13 mouse cellular contexts compared by ENCODE assay signal in genomic region chr3:143790905-143791304, GRCm38 (mm10).
"Had no signal": no experiment of that assay in that cellular context is flagged by ENCODE, and none has a peak within 500 bp of the region (broad histone marks: within the 10 kb centered on the region; RNA-seq: fewer than 3 reads in every experiment).

No protein-coding gene starts in this region.

- H3K9ac ChIP-seq: liver, embryonic 15.5 days; liver, postnatal 0 days; lung, embryonic 14.5 days; midbrain, embryonic 12.5 days; neural tube, embryonic 12.5 days; stomach, embryonic 15.5 days had no signal

- H3K4me2 ChIP-seq: liver, embryonic 15.5 days; lung, embryonic 14.5 days; midbrain, embryonic 12.5 days; neural tube, embryonic 12.5 days; stomach, embryonic 15.5 days had no signal

- H3K27me3 ChIP-seq: liver, embryonic 15.5 days; midbrain, embryonic 12.5 days; neural tube, embryonic 12.5 days; stomach, embryonic 15.5 days had no signal

- ATAC-seq: liver, postnatal 0 days had no signal

- H3K9me3 ChIP-seq: liver, embryonic 15.5 days; midbrain, embryonic 12.5 days; neural tube, embryonic 12.5 days; stomach, embryonic 15.5 days had no signal

- H3K4me1 ChIP-seq: liver, embryonic 15.5 days; neural tube, embryonic 12.5 days; stomach, embryonic 15.5 days had no signal

- H3K4me3 ChIP-seq: liver, embryonic 15.5 days; midbrain, embryonic 12.5 days; neural tube, embryonic 12.5 days; stomach, embryonic 15.5 days had no signal

- H3K36me3 ChIP-seq: liver, embryonic 15.5 days; midbrain, embryonic 12.5 days; neural tube, embryonic 12.5 days; stomach, embryonic 15.5 days had no signal

- H3K27ac ChIP-seq: liver, embryonic 15.5 days; midbrain, embryonic 12.5 days; neural tube, embryonic 12.5 days; stomach, embryonic 15.5 days; stomach, postnatal 0 days had no signal

- DNase-seq: liver, postnatal 0 days; lung, embryonic 14.5 days; lung, postnatal 10 days; lung, postnatal 4 days; right cerebral cortex, postnatal 14 days; thymus, adult 2 months; thymus, postnatal 25 days; thymus, postnatal 4 days had no signal
